Mouse (Mus musculus) kidney, adult 2 months (tissue): ENCODE results near the gene Map3k19.

Experiments
- CTCF ChIP-seq: fragments of 200-500 bp; conservative IDR thresholded peaks from 2 replicates; pipeline ENCODE4 v1.5.1; 2011; ENCODE audit warnings: low read depth, mild to moderate bottlenecking, control low read depth, low read length, moderate library complexity, mixed read lengths; ENCODE audit not compliant: insufficient read depth, insufficient read length
- POLR2A ChIP-seq: fragments of 200-500 bp; IDR thresholded peaks from one replicate; pipeline ENCODE4 v1.6.1; 2011; ENCODE audit warnings: low read depth, low read length, control low read depth

- TF ChIP-seq CTCF (no peak), POLR2A (no peak)
These were observed 88.1 kb downstream of the Map3k19 start for GRCm38 (mm10) chr1:127766741-127767140.
